Mouse (Mus musculus) neural tube, embryonic 11.5 days (tissue): Measurements from ENCODE around the gene Rrp9. TPM values are rescaled to one million over a fixed set of nuclear protein-coding genes. Genes with fewer than 3 reads are reported as not detected.

Experiments used
- ATAC-seq: fragments of 200-750 bp; cut with Nextera tagmentation; 2 replicates; pipeline ENCODE4 v1.8.0; 2017; ENCODE audit warnings: moderate number of reproducible peaks, mild to moderate bottlenecking, moderate TSS enrichment, moderate library complexity; ENCODE audit not compliant: insufficient read depth, low FRiP score, low TSS enrichment
- DNase-seq: peaks from one replicate; pipeline ENCODE4 v3.0.0-alpha.2; 2015; ENCODE audit warnings: low spot score
- H3K27ac ChIP-seq: fragments of 300-500 bp; sonication (generic); 2 replicates; pipeline ENCODE4 v1.5.1; 2014; ENCODE audit warnings: low read depth, mild to moderate bottlenecking, low read length
- H3K27me3 ChIP-seq: fragments of 300-500 bp; sonication (generic); 2 replicates; pipeline ENCODE4 v1.6.1; 2014; ENCODE audit warnings: mild to moderate bottlenecking, low read length, mixed read lengths; ENCODE audit not compliant: control insufficient read depth, insufficient read depth
- H3K36me3 ChIP-seq: fragments of 300-500 bp; sonication (generic); 2 replicates; pipeline ENCODE4 v1.6.1; 2014; ENCODE audit warnings: mild to moderate bottlenecking, low read length, moderate library complexity, mixed read lengths; ENCODE audit not compliant: control insufficient read depth, insufficient read depth
- H3K4me1 ChIP-seq: fragments of 300-500 bp; sonication (generic); 2 replicates; pipeline ENCODE4 v1.6.1; 2014; ENCODE audit warnings: low read length, mixed read lengths; ENCODE audit not compliant: control insufficient read depth, insufficient read depth
- H3K4me2 ChIP-seq: fragments of 300-500 bp; sonication (generic); 2 replicates; pipeline ENCODE4 v1.6.1; 2014; ENCODE audit warnings: low read depth, mild to moderate bottlenecking, moderate library complexity
- H3K4me3 ChIP-seq: fragments of 300-500 bp; sonication (generic); 2 replicates; pipeline ENCODE4 v1.5.1; 2014; ENCODE audit warnings: low read depth, low read length
- H3K9ac ChIP-seq: fragments of 300-500 bp; sonication (generic); 2 replicates; pipeline ENCODE4 v1.6.1; 2014; ENCODE audit warnings: mild to moderate bottlenecking, low read length
- H3K9me3 ChIP-seq: fragments of 300-500 bp; sonication (generic); 2 replicates; pipeline ENCODE4 v1.6.1; 2016; ENCODE audit warnings: low read length; ENCODE audit not compliant: control insufficient read depth
- WGBS: fragments of 180-500 bp; shearing (Covaris S2); extraction: QIAGEN DNeasy Blood & Tissue Kit; methylation state at CpG from one replicate; pipeline ENCODE4 v1.1.7; 2014; 5-methylcytosine and 5-hydroxymethylcytosine counted together
- polyA plus RNA-seq: library from polyadenylated mRNA; unstranded; fragments of >200 nt; fragmentation: Nextera tagmentation; extraction: Ambion mirVana; gene quantifications from 2 replicates; pipeline ENCODE4 v1.2.1, GENCODE M21; 2014

Gene Rrp9
- polyA plus RNA-seq, 1 experiment from 2014 or later: 48.1 TPM

GRCm38 (mm10) chr9:106447951-106448350 is 27.8 kb upstream of the Rrp9 start:
- Histone ChIP-seq H3K27me3 (no peaks in the 10 kb centered on the region), H3K9me3 (no peaks in the 10 kb centered on the region), H3K4me3 (peak overlapping the region; percentile 39; the same call in 1 of the 2 replicates), H3K4me2 (peak overlapping the region; percentile 79), H3K4me1 (peaks cover 38% of the 10 kb centered on the region), H3K27ac (no peak overlapping the region), H3K9ac (no peak overlapping the region; the same call in 1 of the 2 replicates), H3K36me3 (no peaks in the 10 kb centered on the region; the same call in 1 of the 2 replicates)
- WGBS: 40% methylated on average over 9 of the region's 9 CpGs
- ATAC-seq: peak; percentile 13; the same call in 1 of the 2 replicates
- DNase-seq: no peak

- Histone ChIP-seq H3K27me3 (no peaks in the 10 kb centered on the region), H3K9ac (peak overlapping the region; percentile 60), H3K9me3 (no peaks in the 10 kb centered on the region), H3K4me2 (peak overlapping the region; percentile 69), H3K4me1 (peaks cover 41% of the 10 kb centered on the region), H3K36me3 (no peaks in the 10 kb centered on the region; the same call in 1 of the 2 replicates), H3K27ac (no peak overlapping the region), H3K4me3 (peak overlapping the region; percentile 36)
- 2% methylated on average over 23 of the region's 23 CpGs for WGBS
- DNase-seq (peak; percentile 76), ATAC-seq (no peak)
Measured at GRCm38 (mm10) chr9:106448498-106449031, 27.2 kb upstream of the Rrp9 start.

- Histone ChIP-seq H3K9ac (no peak overlapping the region), H3K9me3 (no peaks in the 10 kb centered on the region), H3K4me3 (no peak overlapping the region), H3K4me2 (no peak overlapping the region), H3K4me1 (peaks cover 41% of the 10 kb centered on the region), H3K27ac (no peak overlapping the region), H3K36me3 (no peaks in the 10 kb centered on the region; the same call in 1 of the 2 replicates), H3K27me3 (no peaks in the 10 kb centered on the region)
- ATAC-seq (no peak), DNase-seq (no peak)
- WGBS: 94% methylated on average over 8 of the region's 8 CpGs
Measured at GRCm38 (mm10) chr9:106449947-106450346, 25.8 kb upstream of the Rrp9 start.

GRCm38 (mm10) chr9:106450661-106451060 is 25.1 kb upstream of the Rrp9 start:
- Histone ChIP-seq H3K4me2 (no peak overlapping the region), H3K27ac (no peak overlapping the region), H3K9me3 (no peaks in the 10 kb centered on the region), H3K4me1 (peaks cover 38% of the 10 kb centered on the region), H3K9ac (no peak overlapping the region), H3K4me3 (no peak overlapping the region), H3K36me3 (no peaks in the 10 kb centered on the region; the same call in 1 of the 2 replicates), H3K27me3 (no peaks in the 10 kb centered on the region)
- 16% methylated on average over 9 of the region's 9 CpGs for WGBS
- ATAC-seq (no peak), DNase-seq (peak; percentile 49)

GRCm38 (mm10) chr9:106451298-106451697 is 24.5 kb upstream of the Rrp9 start:
- Histone ChIP-seq H3K27ac (no peak overlapping the region), H3K9ac (no peak overlapping the region), H3K4me2 (no peak overlapping the region), H3K4me1 (peaks cover 44% of the 10 kb centered on the region), H3K9me3 (no peaks in the 10 kb centered on the region), H3K36me3 (no peaks in the 10 kb centered on the region; the same call in 1 of the 2 replicates), H3K4me3 (no peak overlapping the region), H3K27me3 (no peaks in the 10 kb centered on the region)
- ATAC-seq: no peak
- 76% methylated on average over 11 of the region's 11 CpGs for WGBS
- DNase-seq: no peak

- ATAC-seq (no peak), DNase-seq (no peak)
- no peak overlapping the region; the same call in 1 of the 2 replicates for H3K9ac ChIP-seq
- no peak overlapping the region for H3K4me3 ChIP-seq
- no peaks in the 10 kb centered on the region for H3K27me3 ChIP-seq
- no peaks in the 10 kb centered on the region for H3K9me3 ChIP-seq
- 50% methylated on average over 2 of the region's 2 CpGs for WGBS
- H3K27ac ChIP-seq: no peak overlapping the region; the same call in 1 of the 2 replicates
- H3K36me3 ChIP-seq: no peaks in the 10 kb centered on the region
- no peak overlapping the region for H3K4me2 ChIP-seq
- H3K4me1 ChIP-seq: peaks cover 50% of the 10 kb centered on the region
Measured at GRCm38 (mm10) chr9:106451899-106452298, 23.9 kb upstream of the Rrp9 start.

- 11% methylated on average over 6 of the region's 6 CpGs for WGBS
- Histone ChIP-seq H3K4me1 (peaks cover 54% of the 10 kb centered on the region), H3K9me3 (no peaks in the 10 kb centered on the region), H3K27me3 (no peaks in the 10 kb centered on the region), H3K4me2 (peak overlapping the region; percentile 99), H3K27ac (peak overlapping the region; percentile 98), H3K36me3 (no peaks in the 10 kb centered on the region), H3K9ac (peak overlapping the region; percentile 96; the same call in 1 of the 2 replicates), H3K4me3 (peak overlapping the region; percentile 90)
- ATAC-seq (no peak), DNase-seq (no peak)
Measured at GRCm38 (mm10) chr9:106452351-106452750, 23.4 kb upstream of the Rrp9 start.

GRCm38 (mm10) chr9:106452821-106453220 is 22.9 kb upstream of the Rrp9 start:
- no peaks in the 10 kb centered on the region for H3K9me3 ChIP-seq
- H3K4me2 ChIP-seq: peak overlapping the region; percentile 99
- peak overlapping the region; percentile 96 for H3K9ac ChIP-seq
- 2% methylated on average over 7 of the region's 7 CpGs for WGBS
- DNase-seq (peak; percentile 73), ATAC-seq (peak; percentile 11; the same call in 1 of the 2 replicates)
- H3K27ac ChIP-seq: peak overlapping the region; percentile 98
- no peaks in the 10 kb centered on the region for H3K36me3 ChIP-seq
- H3K4me1 ChIP-seq: peaks cover 56% of the 10 kb centered on the region
- H3K27me3 ChIP-seq: no peaks in the 10 kb centered on the region
- H3K4me3 ChIP-seq: peak overlapping the region; percentile 90
